ENCODE assay signal across 7 mouse cellular contexts in genomic region chr5:111139622-111140021, GRCm38 (mm10).
DNase-seq lines count a peak whose midpoint lies in the region; ATAC-seq and TF ChIP-seq lines count a peak whose summit lies in the region.

No protein-coding gene starts in this region.

- TF ChIP-seq CTCF in forebrain, postnatal 0 days (IDR thresholded peaks at IDR 0.05; ENCODE audit: low read depth), result no peak

- H3K9me3 ChIP-seq in embryonic facial prominence, embryonic 10.5 days, result no peaks in the 10 kb centered on the region
- H3K9me3 ChIP-seq in forebrain, postnatal 0 days (ENCODE audit: low read length), result no peaks in the 10 kb centered on the region
- no peaks in the 10 kb centered on the region for H3K9me3 ChIP-seq in lung, embryonic 15.5 days

- H3K4me2 ChIP-seq in forebrain, postnatal 0 days (ENCODE audit: low read depth), result no peak overlapping the region
- peak overlapping the region; percentile 7; the same call in 1 of the 2 replicates for H3K4me2 ChIP-seq in lung, embryonic 15.5 days

- no peaks in the 10 kb centered on the region for H3K36me3 ChIP-seq in embryonic facial prominence, embryonic 10.5 days (replicated peaks)
- no peaks in the 10 kb centered on the region for H3K36me3 ChIP-seq in forebrain, postnatal 0 days (ENCODE audit: insufficient read depth)
- no peaks in the 10 kb centered on the region for H3K36me3 ChIP-seq in lung, embryonic 15.5 days

- H3K4me1 ChIP-seq in embryonic facial prominence, embryonic 10.5 days, result peaks cover 70% of the 10 kb centered on the region
- H3K4me1 ChIP-seq in forebrain, postnatal 0 days (ENCODE audit: insufficient read depth), result peaks cover 27% of the 10 kb centered on the region
- H3K4me1 ChIP-seq in lung, embryonic 15.5 days, result peaks cover 30% of the 10 kb centered on the region

- H3K9ac ChIP-seq in forebrain, postnatal 0 days, result no peak overlapping the region
- no peak overlapping the region for H3K9ac ChIP-seq in lung, embryonic 15.5 days

- DNase-seq in embryonic facial prominence, embryonic 10.5 days (ENCODE audit: low spot score), result no peak
- no peak for DNase-seq in forebrain, postnatal 0 days
- peak; percentile 43 for DNase-seq in kidney, adult 18-20 months
- DNase-seq in spleen, postnatal 4 days (ENCODE audit: low spot score in 2 of 2), result no peak
- no peak for DNase-seq in spleen, adult 12 weeks (ENCODE audit: low spot score)
- no peak for DNase-seq in adrenal gland, postnatal 4 days (ENCODE audit: low spot score in 2 of 2)

- H3K4me3 ChIP-seq in embryonic facial prominence, embryonic 10.5 days, result no peak overlapping the region
- no peak overlapping the region for H3K4me3 ChIP-seq in forebrain, postnatal 0 days (ENCODE audit: low read depth, low read length)
- no peak overlapping the region for H3K4me3 ChIP-seq in lung, embryonic 15.5 days

- 62% methylated on average over 14 of the region's 14 CpGs for WGBS in embryonic facial prominence, embryonic 10.5 days
- 60% methylated on average over 14 of the region's 14 CpGs for WGBS in forebrain, postnatal 0 days
- WGBS in lung, embryonic 15.5 days, result 50% methylated on average over 14 of the region's 14 CpGs

- 0 out of 2 replicates have a peak, but pooled peaks have one; percentile 21 for ATAC-seq in forebrain, postnatal 0 days
- ATAC-seq in lung, embryonic 15.5 days (ENCODE audit: borderline replicate concordance, extremely low read depth, low FRiP score, low TSS enrichment), result no peak

- H3K27ac ChIP-seq in embryonic facial prominence, embryonic 10.5 days (replicated peaks), result peak overlapping the region; percentile 74
- 0 out of 2 replicates have a peak overlapping the region, but pooled peaks have one; percentile 9 for H3K27ac ChIP-seq in forebrain, postnatal 0 days (ENCODE audit: low read depth, low read length)
- peak overlapping the region; percentile 75 for H3K27ac ChIP-seq in lung, embryonic 15.5 days

- H3K27me3 ChIP-seq in embryonic facial prominence, embryonic 10.5 days (replicated peaks; ENCODE audit: low read depth, poor library complexity, severe bottlenecking), result no peaks in the 10 kb centered on the region
- H3K27me3 ChIP-seq in forebrain, postnatal 0 days (ENCODE audit: insufficient read depth, low read length), result no peaks in the 10 kb centered on the region
- H3K27me3 ChIP-seq in lung, embryonic 15.5 days, result no peaks in the 10 kb centered on the region

Comparison
In these comparisons a context has a peak if more than half of its experiments do, and no peak if none do; other contexts are left out.
1. H3K27ac ChIP-seq: peak in every context shown above with its lines; median percentile 75 in lung, embryonic 15.5 days; 74 in embryonic facial prominence, embryonic 10.5 days; 9 in forebrain, postnatal 0 days.